Mouse (Mus musculus): ENCODE results near the gene Dglucy.

The Dglucy gene

DNA sequence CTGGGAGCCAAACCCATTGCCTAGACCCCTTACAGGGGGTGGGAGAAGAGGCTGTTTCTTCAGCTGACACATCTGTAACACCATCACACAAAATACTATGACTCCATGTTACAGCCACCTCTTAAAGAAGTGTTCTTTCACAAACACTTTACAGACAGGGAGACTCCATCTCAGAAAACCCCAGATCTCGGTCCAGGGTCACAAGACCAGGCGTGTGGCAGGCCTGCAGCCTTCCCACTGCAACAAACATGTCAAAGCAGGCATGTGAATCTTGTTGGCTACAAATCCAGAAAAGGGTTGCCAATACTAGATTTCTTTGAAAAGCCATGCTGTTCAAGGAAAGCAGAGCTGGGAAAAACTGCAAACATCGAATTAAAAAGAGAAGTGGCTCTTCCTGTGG, 162.5 kb downstream of the Dglucy start:
- TF ChIP-seq POU5F1 (IDR thresholded peaks at IDR 0.05; ENCODE audit: borderline replicate concordance, low read length) (no peak), CTCF (conservative IDR thresholded peaks at IDR 0.05; ENCODE audit: low read length) (no peak), NANOG (IDR thresholded peaks at IDR 0.05; ENCODE audit: borderline replicate concordance, low read length) (no peak)
- H3K4me3 ChIP-seq (replicated peaks; ENCODE audit: low read length): no peak overlapping the region
- H3K27me3 ChIP-seq (ENCODE audit: insufficient read depth, low read length): no peaks in the 10 kb centered on the region
- no peaks in the 10 kb centered on the region for H3K9me3 ChIP-seq (ENCODE audit: low read length)
- H3K36me3 ChIP-seq (ENCODE audit: insufficient read depth, low read length): peaks cover 100% of the 10 kb centered on the region
- H3K4me1 ChIP-seq (replicated peaks; ENCODE audit: low read depth, low read length): peaks cover 70% of the 10 kb centered on the region

DNA sequence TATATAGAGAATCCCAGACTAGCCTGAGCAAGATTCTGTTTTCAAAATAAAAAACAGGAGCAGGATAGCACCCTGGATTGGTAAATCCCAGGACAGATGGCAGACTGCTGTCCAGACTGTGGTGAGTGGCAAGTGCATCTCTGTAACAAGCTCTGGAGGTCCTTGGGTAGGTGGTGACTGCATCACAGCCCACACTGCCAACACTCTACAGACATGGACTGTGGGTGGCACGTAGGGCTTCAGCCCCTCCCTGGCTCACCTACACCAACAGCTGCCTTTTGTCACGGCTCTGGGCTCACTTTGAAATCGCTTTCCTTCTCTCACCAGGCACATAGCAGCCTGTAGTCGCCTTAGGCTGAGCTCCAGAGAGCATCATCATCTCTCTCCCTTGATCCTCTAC, 164.3 kb downstream of the Dglucy start:
- TF ChIP-seq POU5F1 (IDR thresholded peaks at IDR 0.05; ENCODE audit: borderline replicate concordance, low read length): no peak
- no peak for TF ChIP-seq CTCF (conservative IDR thresholded peaks at IDR 0.05; ENCODE audit: low read length)
- TF ChIP-seq NANOG (IDR thresholded peaks at IDR 0.05; ENCODE audit: borderline replicate concordance, low read length): no peak
- Histone ChIP-seq H3K9me3 (ENCODE audit: low read length) (no peaks in the 10 kb centered on the region), H3K36me3 (ENCODE audit: insufficient read depth, low read length) (peaks cover 100% of the 10 kb centered on the region), H3K4me1 (replicated peaks; ENCODE audit: low read depth, low read length) (peaks cover 60% of the 10 kb centered on the region), H3K27me3 (ENCODE audit: insufficient read depth, low read length) (no peaks in the 10 kb centered on the region), H3K4me3 (replicated peaks; ENCODE audit: low read length) (no peak overlapping the region)

DNA sequence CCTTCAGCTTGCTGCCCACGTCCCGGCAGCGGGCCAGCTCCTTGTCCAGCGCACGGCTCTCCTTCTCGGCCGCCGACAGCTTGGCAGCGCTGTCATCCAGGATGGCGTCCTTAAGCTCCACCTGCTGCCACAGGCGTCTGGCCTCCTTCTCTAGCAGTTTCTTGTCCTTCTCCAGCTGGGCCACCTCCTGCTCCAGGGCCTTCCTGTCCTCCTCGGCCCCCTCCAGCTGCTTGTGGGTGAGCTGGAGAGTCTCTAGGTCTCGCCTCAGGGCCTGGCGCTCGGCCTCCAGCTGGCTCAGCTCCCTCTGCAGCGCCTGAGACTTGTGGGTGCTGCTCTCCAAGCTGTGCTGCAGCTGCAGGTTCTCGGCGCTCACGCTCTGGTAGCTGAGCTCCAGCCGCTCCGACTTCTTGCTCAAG, 166.1 kb downstream of the Dglucy start:
- TF ChIP-seq NANOG (IDR thresholded peaks at IDR 0.05; ENCODE audit: borderline replicate concordance, low read length) (no peak), CTCF (conservative IDR thresholded peaks at IDR 0.05; ENCODE audit: low read length) (no peak), POU5F1 (IDR thresholded peaks at IDR 0.05; ENCODE audit: borderline replicate concordance, low read length) (no peak)
- H3K9me3 ChIP-seq (ENCODE audit: low read length): no peaks in the 10 kb centered on the region
- H3K4me3 ChIP-seq (replicated peaks; ENCODE audit: low read length): peak overlapping the region; percentile 39
- peaks cover 100% of the 10 kb centered on the region for H3K36me3 ChIP-seq (ENCODE audit: insufficient read depth, low read length)
- peaks cover 73% of the 10 kb centered on the region for H3K4me1 ChIP-seq (replicated peaks; ENCODE audit: low read depth, low read length)
- no peaks in the 10 kb centered on the region for H3K27me3 ChIP-seq (ENCODE audit: insufficient read depth, low read length)

DNA sequence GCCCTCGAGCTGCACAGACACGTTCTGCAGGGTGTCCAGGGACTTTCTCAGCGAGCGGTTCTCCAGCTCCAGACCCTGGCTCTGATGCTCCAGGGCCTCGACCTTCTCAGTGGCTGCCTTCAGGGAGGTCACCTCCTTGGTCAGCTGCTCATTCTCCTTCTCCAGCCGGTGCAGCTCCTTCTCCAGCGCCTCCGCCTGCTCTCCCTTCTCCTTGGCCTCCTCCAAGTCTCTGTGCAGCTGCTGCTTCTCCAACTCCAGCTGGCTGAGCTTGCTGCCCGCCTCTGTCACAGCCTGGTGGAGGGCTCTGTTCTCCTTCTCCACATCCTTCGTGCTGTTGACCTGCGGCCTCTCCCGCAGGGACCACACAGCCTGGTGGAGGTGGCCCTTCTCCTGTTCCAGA, 166.6 kb downstream of the Dglucy start:
- H3K4me1 ChIP-seq (replicated peaks; ENCODE audit: low read depth, low read length): peaks cover 68% of the 10 kb centered on the region

DNA sequence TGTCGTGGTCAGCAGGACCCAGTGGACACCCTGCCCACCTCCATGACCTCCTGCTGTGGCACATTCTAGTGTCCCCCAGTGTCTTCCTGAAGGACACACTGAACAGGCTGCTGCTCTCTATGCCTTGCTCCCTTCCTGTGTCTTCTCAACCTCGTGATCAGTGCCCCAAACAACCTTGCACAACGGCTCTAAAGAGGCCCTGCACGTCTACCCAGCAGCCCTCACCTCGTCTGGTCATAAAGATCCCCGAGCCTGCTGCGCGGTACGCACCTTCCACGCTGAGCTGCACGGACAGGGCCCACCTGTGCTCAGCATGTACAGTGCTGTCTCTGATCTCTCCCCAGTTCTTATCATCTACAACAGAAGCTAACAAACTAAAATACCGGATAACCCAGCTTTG, 167.1 kb downstream of the Dglucy start:
- TF ChIP-seq NANOG (IDR thresholded peaks at IDR 0.05; ENCODE audit: borderline replicate concordance, low read length) (no peak), CTCF (conservative IDR thresholded peaks at IDR 0.05; ENCODE audit: low read length) (no peak), POU5F1 (IDR thresholded peaks at IDR 0.05; ENCODE audit: borderline replicate concordance, low read length) (no peak)
- Histone ChIP-seq H3K4me1 (replicated peaks; ENCODE audit: low read depth, low read length) (peaks cover 66% of the 10 kb centered on the region), H3K9me3 (ENCODE audit: low read length) (no peaks in the 10 kb centered on the region), H3K4me3 (replicated peaks; ENCODE audit: low read length) (peak overlapping the region; percentile 39; the same call in 1 of the 2 replicates), H3K36me3 (ENCODE audit: insufficient read depth, low read length) (peaks cover 98% of the 10 kb centered on the region), H3K27me3 (ENCODE audit: insufficient read depth, low read length) (no peaks in the 10 kb centered on the region)

More for the DNA sequence above, 166.6 kb downstream of the Dglucy start:
- H3K9me3 ChIP-seq (ENCODE audit: low read length): no peaks in the 10 kb centered on the region
- H3K27me3 ChIP-seq (ENCODE audit: insufficient read depth, low read length): no peaks in the 10 kb centered on the region
- H3K4me3 ChIP-seq (replicated peaks; ENCODE audit: low read length): peak overlapping the region; percentile 39
- TF ChIP-seq CTCF (conservative IDR thresholded peaks at IDR 0.05; ENCODE audit: low read length): no peak
- TF ChIP-seq POU5F1 (IDR thresholded peaks at IDR 0.05; ENCODE audit: borderline replicate concordance, low read length): no peak
- TF ChIP-seq NANOG (IDR thresholded peaks at IDR 0.05; ENCODE audit: borderline replicate concordance, low read length): no peak
- H3K36me3 ChIP-seq (ENCODE audit: insufficient read depth, low read length): peaks cover 100% of the 10 kb centered on the region
